Mouse (Mus musculus) kidney, adult 11 months (tissue): ENCODE results near the gene Vmn2r98.
"Not testable (repeated sequence)": the region's sequence is repeated elsewhere in the genome, so short reads cannot be mapped to it uniquely, and the experiment has no call there.

Experiments used
- DNase-seq: peaks from one replicate; pipeline ENCODE4 v3.0.0; 2022

Gene Vmn2r98

GRCm38 (mm10) chr17:19053160-19053559 is at the start of gene Vmn2r98:
TSS of gene Vmn2r98 (plus strand) at chr17:19053460.
- DNase-seq = not testable (repeated sequence)

- not testable (repeated sequence) for DNase-seq
These were observed 21.8 kb upstream of the Vmn2r98 start for GRCm38 (mm10) chr17:19031441-19031840.

DNA sequence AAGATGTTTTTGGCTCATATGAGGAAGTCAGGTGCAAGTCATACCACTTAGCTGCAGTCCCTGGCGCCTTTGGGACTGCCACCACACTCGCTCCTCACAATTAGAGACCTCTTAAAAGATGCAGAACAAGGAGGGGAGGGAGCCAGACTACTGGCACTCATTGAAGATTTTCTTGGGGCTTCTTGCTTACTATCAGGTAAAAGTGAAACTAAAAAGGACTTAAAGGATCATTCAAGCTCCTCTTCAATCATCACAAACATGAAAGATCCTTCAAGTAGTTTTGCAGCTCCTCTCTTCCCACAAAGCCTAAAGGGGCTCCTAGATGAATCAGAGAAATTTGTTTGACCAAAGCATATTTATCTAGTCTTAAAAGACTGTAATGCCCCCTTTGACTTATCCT is 21.3 kb upstream of the Vmn2r98 start:
- DNase-seq = no peak

DNA sequence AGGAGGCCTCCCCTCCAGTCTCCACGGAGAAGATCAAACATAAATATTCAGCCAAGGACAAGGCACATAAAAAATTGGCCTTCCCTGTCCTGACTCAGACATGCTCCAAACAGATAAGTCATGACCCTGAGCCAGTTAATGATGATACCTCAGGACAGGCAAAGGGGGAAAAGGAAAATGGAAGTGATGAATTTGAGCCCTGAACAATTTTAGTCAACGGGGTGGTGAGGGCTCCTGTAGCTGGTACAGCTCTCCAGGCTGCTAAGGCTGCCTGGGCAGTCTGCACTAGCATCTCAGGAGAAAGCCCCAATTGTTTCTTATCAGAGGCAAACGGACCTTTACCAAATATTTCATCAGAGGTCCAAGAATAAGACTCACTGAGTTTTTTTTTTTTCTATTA is 20.5 kb upstream of the Vmn2r98 start:
- DNase-seq = no peak
